Mouse (Mus musculus) stomach, embryonic 15.5 days (tissue): ENCODE measurements at regions not wholly inside any gene's neighbourhood (a gene's known extent, or its start where the extent isn't known, plus 50 kb on each side); places are given as distances from the start of the nearest gene placed in this dataset.
"Not testable (repeated sequence)": the region's sequence is repeated elsewhere in the genome, so short reads cannot be mapped to it uniquely, and the experiment has no call there.

Source experiments
- ATAC-seq: fragments of 200-750 bp; cut with Nextera tagmentation; 2 replicates; pipeline ENCODE4 v1.8.0; 2017; ENCODE audit warnings: low read depth, moderate number of reproducible peaks, moderate TSS enrichment; ENCODE audit not compliant: insufficient read depth, low FRiP score
- H3K27ac ChIP-seq: fragments of 300-500 bp; sonication (generic); 2 replicates; pipeline ENCODE4 v1.5.1; 2015; ENCODE audit warnings: mild to moderate bottlenecking, inconsistent platforms
- H3K27me3 ChIP-seq: fragments of 300-500 bp; sonication (generic); replicated peaks from 2 replicates; pipeline ENCODE4 v1.6.1; 2015; ENCODE audit warnings: inconsistent platforms
- H3K36me3 ChIP-seq: fragments of 300-500 bp; sonication (generic); 2 replicates; pipeline ENCODE4 v1.6.1; 2015; ENCODE audit warnings: inconsistent platforms
- H3K4me1 ChIP-seq: fragments of 300-500 bp; sonication (generic); 2 replicates; pipeline ENCODE4 v1.6.1; 2015; ENCODE audit warnings: inconsistent platforms
- H3K4me2 ChIP-seq: fragments of 300-500 bp; sonication (generic); 2 replicates; pipeline ENCODE4 v1.6.1; 2015; ENCODE audit warnings: mild to moderate bottlenecking, inconsistent platforms
- H3K4me3 ChIP-seq: fragments of 300-500 bp; sonication (generic); replicated peaks from 2 replicates; pipeline ENCODE4 v1.5.1; 2015; ENCODE audit warnings: inconsistent platforms
- H3K9ac ChIP-seq: fragments of 300-500 bp; sonication (generic); 2 replicates; pipeline ENCODE4 v1.6.1; 2015; ENCODE audit warnings: inconsistent platforms
- H3K9me3 ChIP-seq: fragments of 300-500 bp; sonication (generic); 2 replicates; pipeline ENCODE4 v1.6.1; 2016; ENCODE audit warnings: inconsistent platforms
- WGBS: fragments of 180-500 bp; shearing (Covaris S2); methylation state at CpG from one replicate; pipeline ENCODE4 v1.1.7; 2015; 5-methylcytosine and 5-hydroxymethylcytosine counted together

- Histone ChIP-seq H3K36me3 (no peaks in the 10 kb centered on the region), H3K4me1 (no peaks in the 10 kb centered on the region), H3K27me3 (no peaks in the 10 kb centered on the region), H3K4me3 (no peak overlapping the region), H3K9me3 (no peaks in the 10 kb centered on the region), H3K9ac (no peak overlapping the region), H3K27ac (no peak overlapping the region), H3K4me2 (no peak overlapping the region)
- 87% methylated on average over 4 of the region's 4 CpGs for WGBS
- no peak for ATAC-seq
These were observed 264.7 kb upstream of the Smim15 start for GRCm38 (mm10) chr13:107779591-107779990.

- not testable (repeated sequence) for H3K36me3 ChIP-seq, ATAC-seq, H3K9ac ChIP-seq, H3K27me3 ChIP-seq, H3K4me3 ChIP-seq, H3K4me1 ChIP-seq, H3K9me3 ChIP-seq, H3K4me2 ChIP-seq, H3K27ac ChIP-seq
- WGBS, result 95% methylated on average over 19 of the region's 19 CpGs
These were observed 269.7 kb upstream of the Smim15 start for GRCm38 (mm10) chr13:107774499-107774898.

DNA sequence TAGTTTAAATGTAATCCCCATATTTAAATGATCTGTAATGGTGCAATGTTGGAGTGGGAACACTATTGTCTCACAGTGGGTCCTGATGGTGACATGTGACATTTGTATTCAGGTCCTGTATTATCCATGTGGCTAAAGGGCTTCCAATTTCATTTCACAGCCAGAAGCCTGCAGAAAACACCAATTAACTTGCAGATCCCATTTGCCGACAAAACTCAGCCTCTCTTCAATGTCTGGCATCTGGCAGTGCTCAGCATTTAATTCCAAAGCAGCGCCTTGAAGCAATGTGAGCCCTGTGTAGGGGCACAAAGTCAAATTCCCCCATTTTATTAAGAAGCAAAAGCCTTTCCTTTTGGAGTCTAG, 277.0 kb upstream of the Smim15 start:
- no peak overlapping the region for H3K27ac ChIP-seq
- H3K4me2 ChIP-seq, result no peak overlapping the region
- no peaks in the 10 kb centered on the region for H3K27me3 ChIP-seq
- H3K4me1 ChIP-seq, result no peaks in the 10 kb centered on the region
- peaks cover 4% of the 10 kb centered on the region; the same call in 1 of the 2 replicates for H3K36me3 ChIP-seq
- 72% methylated on average over 2 of the region's 2 CpGs for WGBS
- no peak overlapping the region for H3K4me3 ChIP-seq
- ATAC-seq, result no peak
- no peaks in the 10 kb centered on the region for H3K9me3 ChIP-seq
- H3K9ac ChIP-seq, result no peak overlapping the region

GRCm38 (mm10) chr13:107766397-107767261, 277.6 kb upstream of the Smim15 start:
- no peaks in the 10 kb centered on the region for H3K4me1 ChIP-seq
- no peak for ATAC-seq
- H3K4me3 ChIP-seq, result no peak overlapping the region
- peaks cover 4% of the 10 kb centered on the region; the same call in 1 of the 2 replicates for H3K36me3 ChIP-seq
- no peak overlapping the region for H3K4me2 ChIP-seq
- 73% methylated on average over 13 of the region's 13 CpGs for WGBS
- H3K27ac ChIP-seq, result no peak overlapping the region
- H3K9ac ChIP-seq, result no peak overlapping the region
- no peaks in the 10 kb centered on the region for H3K9me3 ChIP-seq
- no peaks in the 10 kb centered on the region for H3K27me3 ChIP-seq

DNA sequence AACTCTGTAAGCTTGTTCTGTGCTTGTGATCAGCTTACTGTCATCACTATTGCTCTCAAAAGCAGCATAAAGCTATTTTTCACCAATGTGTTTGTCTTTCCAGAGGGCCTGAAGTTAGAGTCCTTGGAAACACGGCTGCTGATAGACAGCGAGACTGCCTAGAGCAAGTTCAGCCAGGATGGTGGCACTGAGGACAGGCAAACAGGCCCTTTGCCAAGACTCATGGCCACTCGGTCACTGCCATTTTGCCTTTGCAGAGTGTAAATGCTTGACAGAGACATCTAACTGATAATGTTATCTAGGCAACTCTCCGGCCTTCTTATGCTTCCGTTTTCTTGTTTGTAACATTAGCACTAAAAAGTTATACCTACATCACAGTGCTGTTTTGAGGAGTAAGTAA, 280.3 kb upstream of the Smim15 start:
- WGBS, result 84% methylated on average over 5 of the region's 5 CpGs
- H3K9me3 ChIP-seq, result no peaks in the 10 kb centered on the region
- H3K27me3 ChIP-seq, result no peaks in the 10 kb centered on the region
- no peak overlapping the region for H3K27ac ChIP-seq
- H3K4me2 ChIP-seq, result no peak overlapping the region
- H3K9ac ChIP-seq, result no peak overlapping the region
- H3K4me1 ChIP-seq, result no peaks in the 10 kb centered on the region
- ATAC-seq, result no peak
- no peak overlapping the region for H3K4me3 ChIP-seq
- no peaks in the 10 kb centered on the region for H3K36me3 ChIP-seq

- no peaks in the 10 kb centered on the region for H3K36me3 ChIP-seq
- no peak overlapping the region for H3K4me2 ChIP-seq
- no peaks in the 10 kb centered on the region for H3K27me3 ChIP-seq
- WGBS, result 80% methylated on average over 8 of the region's 8 CpGs
- ATAC-seq, result no peak
- H3K27ac ChIP-seq, result no peak overlapping the region
- no peak overlapping the region for H3K9ac ChIP-seq
- no peak overlapping the region for H3K4me3 ChIP-seq
- H3K4me1 ChIP-seq, result no peaks in the 10 kb centered on the region
- no peaks in the 10 kb centered on the region for H3K9me3 ChIP-seq
These were observed 283.7 kb upstream of the Smim15 start for GRCm38 (mm10) chr13:107760511-107760910.

GRCm38 (mm10) chr13:107758327-107759095, 285.7 kb upstream of the Smim15 start:
- Histone ChIP-seq H3K4me1 (no peaks in the 10 kb centered on the region), H3K27me3 (no peaks in the 10 kb centered on the region), H3K36me3 (no peaks in the 10 kb centered on the region), H3K27ac (no peak overlapping the region), H3K9me3 (no peaks in the 10 kb centered on the region), H3K4me3 (no peak overlapping the region), H3K4me2 (no peak overlapping the region), H3K9ac (no peak overlapping the region)
- ATAC-seq, result no peak
- WGBS, result 85% methylated on average over 13 of the region's 13 CpGs

GRCm38 (mm10) chr13:107752745-107753144, 291.5 kb upstream of the Smim15 start:
- WGBS, result 61% methylated on average over 3 of the region's 3 CpGs
- no peaks in the 10 kb centered on the region for H3K9me3 ChIP-seq
- H3K9ac ChIP-seq, result no peak overlapping the region
- no peaks in the 10 kb centered on the region for H3K36me3 ChIP-seq
- no peak overlapping the region for H3K4me3 ChIP-seq
- no peaks in the 10 kb centered on the region for H3K27me3 ChIP-seq
- no peaks in the 10 kb centered on the region for H3K4me1 ChIP-seq
- no peak for ATAC-seq
- no peak overlapping the region for H3K27ac ChIP-seq
- no peak overlapping the region for H3K4me2 ChIP-seq

DNA sequence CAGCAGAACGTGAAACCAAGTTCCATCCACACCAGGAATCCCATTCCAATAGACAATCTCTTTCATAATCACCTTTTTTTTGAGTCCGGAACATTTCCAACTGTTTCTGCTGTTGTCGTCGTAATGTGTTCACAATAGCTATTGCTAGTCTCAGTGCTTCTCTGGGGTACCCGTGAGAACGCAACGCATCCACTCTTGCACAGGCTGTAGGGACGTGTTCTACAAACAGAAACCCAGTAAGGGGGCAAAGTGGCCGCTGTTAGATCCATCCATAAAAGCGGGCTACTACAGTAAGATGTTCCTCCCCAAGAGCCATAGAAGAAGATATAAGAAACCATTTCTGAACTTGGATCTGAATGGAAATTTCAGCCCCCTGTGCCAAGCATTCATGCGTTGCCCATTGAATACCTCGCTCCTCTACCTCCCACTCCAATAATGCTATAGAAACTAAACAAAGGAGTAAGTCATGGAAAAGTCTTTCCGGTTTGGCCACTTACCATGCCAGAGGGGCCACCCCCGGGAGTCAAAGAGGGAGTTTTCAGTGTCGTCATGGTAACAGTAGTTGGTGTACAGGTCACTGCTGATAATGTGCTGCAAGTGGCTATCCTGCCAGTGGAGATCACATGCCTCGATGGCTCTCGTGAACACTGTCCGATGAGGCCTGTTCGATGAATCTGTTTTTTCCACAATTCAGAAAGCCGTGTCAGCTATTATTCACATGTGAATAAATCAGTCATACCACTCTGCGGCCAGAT, 300.6 kb upstream of the Smim15 start:
- H3K36me3 ChIP-seq, result peaks cover 7% of the 10 kb centered on the region; the same call in 1 of the 2 replicates
- no peak overlapping the region for H3K9ac ChIP-seq
- ATAC-seq, result peak; percentile 73; the same call in 1 of the 2 replicates
- no peak overlapping the region for H3K27ac ChIP-seq
- no peaks in the 10 kb centered on the region for H3K4me1 ChIP-seq
- WGBS, result 80% methylated on average over 21 of the region's 21 CpGs
- H3K4me3 ChIP-seq, result no peak overlapping the region
- H3K27me3 ChIP-seq, result no peaks in the 10 kb centered on the region
- no peak overlapping the region for H3K4me2 ChIP-seq
- H3K9me3 ChIP-seq, result no peaks in the 10 kb centered on the region

- no peaks in the 10 kb centered on the region for H3K36me3 ChIP-seq
- WGBS, result 79% methylated on average over 8 of the region's 8 CpGs
- H3K27ac ChIP-seq, result no peak overlapping the region
These were observed 307.7 kb upstream of the Smim15 start for GRCm38 (mm10) chr13:107736581-107736980.

GRCm38 (mm10) chr13:107734161-107734905, 309.9 kb upstream of the Smim15 start:
- no peaks in the 10 kb centered on the region for H3K9me3 ChIP-seq
- H3K36me3 ChIP-seq, result peaks cover 8% of the 10 kb centered on the region; the same call in 1 of the 2 replicates
- H3K4me2 ChIP-seq, result no peak overlapping the region
- no peaks in the 10 kb centered on the region for H3K27me3 ChIP-seq
- no peak overlapping the region for H3K9ac ChIP-seq
- 87% methylated on average over 12 of the region's 12 CpGs for WGBS
- H3K4me3 ChIP-seq, result no peak overlapping the region
- H3K27ac ChIP-seq, result no peak overlapping the region
- H3K4me1 ChIP-seq, result no peaks in the 10 kb centered on the region
- ATAC-seq, result no peak

More at GRCm38 (mm10) chr13:107736581-107736980, 307.7 kb upstream of the Smim15 start:
- no peak overlapping the region for H3K4me3 ChIP-seq
- H3K9me3 ChIP-seq, result no peaks in the 10 kb centered on the region
- H3K9ac ChIP-seq, result no peak overlapping the region
- ATAC-seq, result no peak
- H3K4me2 ChIP-seq, result no peak overlapping the region
- H3K4me1 ChIP-seq, result no peaks in the 10 kb centered on the region
- H3K27me3 ChIP-seq, result no peaks in the 10 kb centered on the region
